Mouse (Mus musculus) gastrocnemius, postnatal 25 days (tissue): ENCODE data around the gene Ttc7b. TPM values are rescaled to one million over a fixed set of nuclear protein-coding genes. Genes with fewer than 3 reads are reported as not detected.

Experiments used
- DNase-seq: peaks from one replicate; pipeline ENCODE4 v3.0.0; 2022
- total RNA-seq, 2 experiments: library from RNA; stranded (reverse); gene quantifications; 1 replicate in 1 of 2; 2 replicates in 1 of 2; pipeline ENCODE4 v1.2.3; 2021

The Ttc7b gene
- total RNA-seq, 2 experiments from 2014 or later: 98.3 to 136 TPM

GRCm38 (mm10) chr12:100525939-100526338 lies 5.3 kb upstream of the Ttc7b start:
- DNase-seq: no peak

- peak; percentile 56 for DNase-seq
Observed at GRCm38 (mm10) chr12:100520077-100520793, 391 bp downstream of the Ttc7b start.

GRCm38 (mm10) chr12:100519684-100520076 lies 946 bp downstream of the Ttc7b start:
- no peak for DNase-seq

- no peak for DNase-seq
Observed at GRCm38 (mm10) chr12:100517371-100517770, 3.3 kb downstream of the Ttc7b start.

GRCm38 (mm10) chr12:100516161-100516838 lies 4.3 kb downstream of the Ttc7b start:
- no peak for DNase-seq

- DNase-seq: no peak
Observed at GRCm38 (mm10) chr12:100515493-100515892, 5.1 kb downstream of the Ttc7b start.

GRCm38 (mm10) chr12:100514611-100515010 lies 6.0 kb downstream of the Ttc7b start:
- DNase-seq: no peak

- DNase-seq: no peak
Observed at GRCm38 (mm10) chr12:100513131-100513530, 7.5 kb downstream of the Ttc7b start.

- peak; percentile 55 for DNase-seq
Observed at GRCm38 (mm10) chr12:100512641-100513040, 8.0 kb downstream of the Ttc7b start.

- no peak for DNase-seq
Observed at GRCm38 (mm10) chr12:100509615-100510282, 10.9 kb downstream of the Ttc7b start.

GRCm38 (mm10) chr12:100508668-100509067 lies 12.0 kb downstream of the Ttc7b start:
- DNase-seq: no peak

- DNase-seq: no peak
Observed at GRCm38 (mm10) chr12:100505484-100505883, 15.1 kb downstream of the Ttc7b start.

GRCm38 (mm10) chr12:100504585-100504984 lies 16.0 kb downstream of the Ttc7b start:
- no peak for DNase-seq

GRCm38 (mm10) chr12:100503659-100504058 lies 17.0 kb downstream of the Ttc7b start:
- no peak for DNase-seq

- no peak for DNase-seq
Observed at GRCm38 (mm10) chr12:100502544-100502943, 18.1 kb downstream of the Ttc7b start.

- DNase-seq: no peak
Observed at GRCm38 (mm10) chr12:100501261-100501660, 19.4 kb downstream of the Ttc7b start.

GRCm38 (mm10) chr12:100499469-100499868 lies 21.2 kb downstream of the Ttc7b start:
- no peak for DNase-seq

GRCm38 (mm10) chr12:100498006-100498405 lies 22.6 kb downstream of the Ttc7b start:
- DNase-seq: no peak

- DNase-seq: no peak
Observed at GRCm38 (mm10) chr12:100495083-100495482, 25.5 kb downstream of the Ttc7b start.

GRCm38 (mm10) chr12:100493211-100493610 lies 27.4 kb downstream of the Ttc7b start:
- no peak for DNase-seq

- DNase-seq: no peak
Observed at GRCm38 (mm10) chr12:100492676-100493075, 27.9 kb downstream of the Ttc7b start.

- no peak for DNase-seq
Observed at GRCm38 (mm10) chr12:100491967-100492611, 28.5 kb downstream of the Ttc7b start.

- DNase-seq: no peak
Observed at GRCm38 (mm10) chr12:100489799-100490198, 30.8 kb downstream of the Ttc7b start.
